Mouse (Mus musculus) intestine, postnatal 0 days (tissue): Measurements from ENCODE around the gene Sorcs3. TPM values are rescaled to one million over a fixed set of nuclear protein-coding genes. Genes with fewer than 3 reads are reported as not detected.

ENCODE experiments used
- ATAC-seq: fragments of 200-750 bp; cut with Nextera tagmentation; 2 replicates; pipeline ENCODE4 v1.8.0; 2017; ENCODE audit warnings: mild to moderate bottlenecking, moderate TSS enrichment, moderate library complexity
- H3K27ac ChIP-seq: fragments of 300-500 bp; sonication (generic); 2 replicates; pipeline ENCODE4 v1.5.1; 2014; ENCODE audit warnings: mild to moderate bottlenecking, low read depth, low read length, moderate library complexity
- H3K27me3 ChIP-seq: fragments of 300-500 bp; sonication (generic); replicated peaks from 2 replicates; pipeline ENCODE4 v1.6.1; 2014; ENCODE audit warnings: low read length, mixed read lengths; ENCODE audit not compliant: control insufficient read depth, insufficient read depth
- H3K36me3 ChIP-seq: fragments of 300-500 bp; sonication (generic); 2 replicates; pipeline ENCODE4 v1.6.1; 2014; ENCODE audit warnings: mild to moderate bottlenecking, moderate library complexity; ENCODE audit not compliant: control insufficient read depth, insufficient read depth
- H3K4me1 ChIP-seq: fragments of 300-500 bp; sonication (generic); replicated peaks from 2 replicates; pipeline ENCODE4 v1.6.1; 2014; ENCODE audit warnings: antibody characterized with exemption, low read length, mixed read lengths; ENCODE audit not compliant: control insufficient read depth, insufficient read depth
- H3K4me2 ChIP-seq: fragments of 300-500 bp; sonication (generic); replicated peaks from 2 replicates; pipeline ENCODE4 v1.6.1; 2014; ENCODE audit warnings: low read depth, mild to moderate bottlenecking, moderate library complexity
- H3K4me3 ChIP-seq: fragments of 300-500 bp; sonication (generic); 2 replicates; pipeline ENCODE4 v1.5.1; 2014; ENCODE audit warnings: low read depth, low read length
- H3K9ac ChIP-seq: fragments of 300-500 bp; sonication (generic); 2 replicates; pipeline ENCODE4 v1.6.1; 2014; ENCODE audit warnings: mild to moderate bottlenecking, low read depth, low read length
- H3K9me3 ChIP-seq: fragments of 300-500 bp; sonication (generic); 2 replicates; pipeline ENCODE4 v1.6.1; 2016; ENCODE audit warnings: mixed run types; ENCODE audit not compliant: control insufficient read depth
- CTCF ChIP-seq: sonication (generic); IDR thresholded peaks from 2 replicates; pipeline ENCODE4 v1.5.1; 2016; ENCODE audit warnings: low read depth, mild to moderate bottlenecking, control low read depth, antibody characterized with exemption, moderate library complexity
- WGBS: fragments of 180-500 bp; shearing (Covaris S2); extraction: QIAGEN DNeasy Blood & Tissue Kit; methylation state at CpG from one replicate; pipeline ENCODE4 v1.1.7; 2014; 5-methylcytosine and 5-hydroxymethylcytosine counted together
- polyA plus RNA-seq: library from polyadenylated mRNA; unstranded; fragments of >200 nt; fragmentation: Nextera tagmentation; extraction: Ambion mirVana; gene quantifications from 2 replicates; pipeline ENCODE4 v1.2.1, GENCODE M21; 2015

Gene Sorcs3
- polyA plus RNA-seq, 1 experiment from 2014 or later = 0.37 TPM

DNA sequence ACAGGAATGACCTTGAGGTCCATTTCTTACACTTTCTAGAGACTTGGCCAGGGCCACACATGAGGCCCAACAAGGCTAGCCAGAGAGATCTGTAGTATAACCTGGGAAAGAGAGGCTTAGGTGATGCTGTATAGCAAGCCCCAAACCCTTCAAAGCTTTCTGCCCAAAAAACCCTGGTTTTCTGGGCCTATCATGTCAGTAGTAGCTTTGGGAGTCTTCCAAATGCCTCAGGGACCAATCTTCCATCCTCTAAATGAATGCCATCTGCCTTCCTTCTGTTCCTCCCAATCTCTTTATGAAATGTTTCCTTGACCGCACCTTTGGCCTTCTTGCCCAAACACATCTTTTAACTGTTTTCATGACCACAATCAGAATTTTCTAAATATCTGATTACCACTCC is 474.1 kb downstream of the Sorcs3 start:
- TF ChIP-seq CTCF = no peak
- Histone ChIP-seq H3K9me3 (no peaks in the 10 kb centered on the region), H3K4me1 (no peaks in the 10 kb centered on the region), H3K4me3 (no peak overlapping the region), H3K9ac (no peak overlapping the region), H3K27ac (no peak overlapping the region), H3K36me3 (no peaks in the 10 kb centered on the region), H3K4me2 (no peak overlapping the region), H3K27me3 (no peaks in the 10 kb centered on the region)
- WGBS = 100% methylated on average over 1 of the region's 1 CpGs
- ATAC-seq = no peak

DNA sequence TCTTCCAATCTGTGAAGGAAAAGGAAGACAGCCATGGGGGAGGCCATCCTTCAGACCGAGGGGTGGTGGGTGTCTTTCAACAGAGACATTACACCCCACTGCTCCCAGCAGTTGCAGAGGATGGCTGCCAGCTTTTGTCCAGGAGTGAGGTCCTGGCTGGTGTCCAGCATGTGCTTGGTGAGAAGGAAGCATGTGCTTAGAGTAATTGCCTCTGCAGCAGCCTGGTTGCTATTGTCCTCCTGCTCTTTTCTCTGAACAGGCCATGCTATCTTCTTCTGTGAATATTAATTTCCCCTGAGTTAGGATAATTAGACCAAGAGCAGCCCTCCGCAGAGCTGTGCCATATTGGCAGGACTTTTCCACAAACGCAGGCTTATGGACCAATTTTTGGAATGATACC is 476.7 kb downstream of the Sorcs3 start:
- no peaks in the 10 kb centered on the region for H3K4me1 ChIP-seq
- ATAC-seq = no peak

DNA sequence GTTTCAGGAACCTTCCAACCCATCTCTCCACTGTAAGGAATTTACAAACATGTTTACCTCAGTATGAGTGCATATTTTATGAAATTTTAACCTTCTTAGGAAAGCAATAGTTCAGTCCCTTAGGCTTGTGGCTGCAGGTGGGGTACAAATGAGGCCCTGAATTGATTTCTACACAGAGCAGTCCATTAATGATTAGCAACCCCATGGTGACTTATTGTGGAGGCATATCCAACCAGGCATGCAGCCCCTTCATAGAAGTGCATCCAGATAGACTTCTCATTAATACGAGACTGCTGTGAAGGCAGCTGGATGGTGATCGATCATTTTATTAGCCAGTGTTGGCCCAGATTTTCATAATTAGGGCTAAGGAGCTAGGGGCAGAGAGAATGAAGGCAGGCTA is 480.5 kb downstream of the Sorcs3 start:
- no peak for TF ChIP-seq CTCF
- no peak for ATAC-seq
- 85% methylated on average over 2 of the region's 2 CpGs for WGBS
- Histone ChIP-seq H3K4me3 (no peak overlapping the region), H3K36me3 (no peaks in the 10 kb centered on the region), H3K4me2 (no peak overlapping the region), H3K9me3 (no peaks in the 10 kb centered on the region), H3K4me1 (no peaks in the 10 kb centered on the region), H3K27me3 (no peaks in the 10 kb centered on the region), H3K9ac (no peak overlapping the region), H3K27ac (no peak overlapping the region)

More for the DNA sequence above, 476.7 kb downstream of the Sorcs3 start:
- no peak for TF ChIP-seq CTCF
- no peak overlapping the region for H3K9ac ChIP-seq
- WGBS = 81% methylated on average over 3 of the region's 3 CpGs
- H3K4me3 ChIP-seq = no peak overlapping the region
- H3K9me3 ChIP-seq = no peaks in the 10 kb centered on the region
- no peaks in the 10 kb centered on the region for H3K27me3 ChIP-seq
- H3K27ac ChIP-seq = no peak overlapping the region
- no peak overlapping the region for H3K4me2 ChIP-seq
- H3K36me3 ChIP-seq = no peaks in the 10 kb centered on the region

DNA sequence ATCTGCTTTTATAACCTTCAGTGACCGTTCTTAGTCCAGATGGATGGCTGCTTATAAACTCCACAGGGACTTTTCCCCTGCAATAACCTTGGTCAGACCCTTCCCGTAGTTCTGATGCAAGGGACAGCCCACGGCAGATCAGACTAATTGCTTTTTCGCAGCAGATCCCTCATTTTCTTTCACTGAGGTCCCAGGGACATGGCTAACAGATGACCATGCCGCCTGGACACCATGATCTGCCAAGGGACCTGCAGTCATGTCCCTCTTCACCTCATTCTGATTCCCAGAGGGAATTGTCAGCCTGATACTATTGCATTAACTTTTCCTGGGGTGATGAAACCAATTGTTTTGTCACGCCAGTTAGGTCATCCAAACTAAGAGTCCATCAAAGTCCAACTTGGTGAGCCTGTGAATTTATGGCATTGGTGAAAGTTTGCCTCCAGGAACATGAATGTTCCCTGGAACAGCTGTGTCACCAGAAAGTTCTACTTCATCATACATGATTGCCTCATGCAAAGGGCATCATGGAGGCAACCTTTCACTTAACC is 494.4 kb downstream of the Sorcs3 start:
- H3K27ac ChIP-seq = no peak overlapping the region
- H3K27me3 ChIP-seq = no peaks in the 10 kb centered on the region
- H3K4me3 ChIP-seq = no peak overlapping the region
- no peaks in the 10 kb centered on the region for H3K9me3 ChIP-seq
- TF ChIP-seq CTCF = no peak
- no peaks in the 10 kb centered on the region for H3K36me3 ChIP-seq
- H3K4me1 ChIP-seq = no peaks in the 10 kb centered on the region
- 76% methylated on average over 6 of the region's 6 CpGs for WGBS
- no peak for ATAC-seq
- no peak overlapping the region for H3K4me2 ChIP-seq
- H3K9ac ChIP-seq = no peak overlapping the region

DNA sequence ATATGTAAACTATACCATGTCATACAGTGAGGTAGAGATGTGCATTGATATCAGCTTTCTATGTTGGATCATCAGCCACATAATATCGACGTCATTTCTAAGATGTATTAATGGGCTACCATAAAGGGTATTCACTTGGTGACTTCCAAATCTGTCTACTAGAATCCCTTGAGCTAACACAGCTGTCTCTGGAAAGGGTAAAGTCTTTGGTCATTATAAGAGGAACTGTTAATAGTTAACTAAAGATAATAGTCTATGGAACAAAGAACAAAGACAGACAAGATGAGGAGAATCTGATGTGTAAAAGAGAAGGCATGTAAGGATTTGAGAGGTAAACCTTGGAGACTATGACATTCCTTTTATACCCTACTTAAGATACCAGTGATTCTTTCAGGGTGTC is 497.9 kb downstream of the Sorcs3 start:
- Histone ChIP-seq H3K4me3 (no peak overlapping the region), H3K27me3 (no peaks in the 10 kb centered on the region), H3K9ac (no peak overlapping the region), H3K36me3 (no peaks in the 10 kb centered on the region), H3K4me1 (no peaks in the 10 kb centered on the region), H3K27ac (no peak overlapping the region), H3K9me3 (no peaks in the 10 kb centered on the region), H3K4me2 (no peak overlapping the region)
- peak; percentile 38 for ATAC-seq
- no peak for TF ChIP-seq CTCF
- WGBS = 58% methylated on average over 2 of the region's 2 CpGs

DNA sequence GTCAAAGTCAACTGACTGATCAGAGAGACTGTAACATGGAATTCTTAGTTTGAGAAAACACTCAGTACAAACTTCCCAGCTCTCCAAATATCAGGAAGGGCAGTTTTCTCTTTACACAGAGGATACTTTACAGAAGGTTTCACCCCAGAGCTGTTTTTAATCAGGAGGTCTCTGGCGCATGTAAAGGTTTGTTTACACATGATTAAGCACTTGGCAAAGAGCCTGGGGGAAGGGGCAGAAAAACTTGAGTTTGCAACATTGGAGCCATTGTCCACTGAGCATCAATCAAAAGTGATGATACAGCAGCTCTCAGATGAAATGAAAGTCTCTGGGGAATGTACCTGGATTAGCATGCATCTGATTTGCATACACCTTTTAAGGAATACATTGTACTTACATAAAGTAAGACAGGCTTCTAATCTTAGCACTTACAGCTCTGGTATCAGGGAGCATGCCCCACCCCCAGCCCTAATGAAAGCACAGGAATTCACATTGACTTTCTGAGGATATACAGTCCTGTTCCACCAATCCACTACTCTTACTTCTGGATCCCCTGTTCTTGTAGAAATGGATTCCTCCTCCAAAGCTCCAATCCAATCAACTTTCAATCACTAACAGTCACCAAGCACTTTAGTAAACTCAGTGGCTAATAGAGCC is 500.6 kb downstream of the Sorcs3 start:
- no peak for ATAC-seq
- Histone ChIP-seq H3K4me3 (no peak overlapping the region), H3K4me2 (no peak overlapping the region), H3K27me3 (no peaks in the 10 kb centered on the region), H3K9me3 (no peaks in the 10 kb centered on the region), H3K4me1 (no peaks in the 10 kb centered on the region), H3K36me3 (no peaks in the 10 kb centered on the region), H3K9ac (no peak overlapping the region), H3K27ac (no peak overlapping the region)
- 10% methylated on average over 1 of the region's 1 CpGs for WGBS
- TF ChIP-seq CTCF = no peak
